Mouse (Mus musculus) adrenal gland, postnatal 14 days (tissue): ENCODE measurements at regions not wholly inside any gene's neighbourhood (a gene's known extent, or its start where the extent isn't known, plus 50 kb on each side); places are given as distances from the start of the nearest gene placed in this dataset.

Source experiments
- DNase-seq: peaks from one replicate; pipeline ENCODE4 v3.0.0; 2021; ENCODE audit warnings: mixed read lengths

- no peak for DNase-seq
Observed at GRCm38 (mm10) chr5:26206766-26207122, 50.7 kb upstream of the Gm7361 start.

DNA sequence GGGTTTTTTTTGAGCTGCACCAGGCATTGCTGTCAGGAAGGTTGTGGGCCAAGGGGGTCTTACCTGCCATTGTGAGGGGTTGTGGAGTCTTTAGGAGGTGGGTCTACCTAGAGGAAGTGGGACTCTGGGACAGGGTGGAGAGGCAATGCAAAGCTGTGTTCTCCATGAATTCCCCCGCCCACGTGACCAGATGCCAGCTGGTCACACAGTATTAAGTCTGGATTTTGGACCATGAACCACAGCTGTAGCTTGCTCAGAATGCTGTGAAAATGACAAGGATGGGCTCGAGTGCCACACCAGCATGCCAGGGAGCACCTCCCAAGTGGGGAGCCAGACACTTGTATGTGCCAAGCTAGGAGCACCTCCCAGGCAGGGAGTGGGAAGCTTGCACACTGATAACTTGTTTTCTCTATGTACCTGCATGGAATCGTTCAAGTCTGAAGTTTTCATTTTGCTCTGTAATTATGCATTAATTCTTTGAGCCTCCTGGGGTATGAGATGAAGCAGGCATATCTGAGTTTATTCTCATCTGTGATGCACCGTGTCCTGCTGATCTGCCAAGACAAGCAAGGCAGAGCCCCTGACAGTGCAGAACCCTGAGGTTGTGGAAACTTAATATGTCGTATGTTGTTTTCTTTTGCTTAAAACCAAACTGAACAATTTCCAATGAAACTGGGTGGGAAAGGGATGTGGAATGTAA is 51.3 kb upstream of the Gm7361 start:
- DNase-seq: no peak

DNA sequence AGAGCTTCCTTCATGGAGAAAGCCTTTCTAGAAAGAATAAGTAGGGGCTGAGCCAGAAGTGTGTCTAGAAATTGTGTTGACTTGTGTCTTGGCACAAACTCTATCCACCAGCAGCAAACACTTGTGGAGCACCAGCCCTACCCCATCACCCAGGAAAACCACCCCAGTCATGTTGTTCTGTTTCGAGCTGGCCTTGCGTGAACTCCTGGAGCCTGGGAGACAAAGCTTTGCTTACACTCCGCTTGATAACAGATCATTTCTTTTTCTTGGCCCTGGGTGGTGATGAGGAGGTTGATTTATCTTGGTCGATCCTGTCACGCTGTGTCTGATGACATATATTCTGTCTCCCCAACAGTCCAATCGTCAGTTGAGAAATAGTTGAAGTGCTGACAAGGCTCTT is 55.0 kb upstream of the Gm7361 start:
- DNase-seq: peak; percentile 43

- DNase-seq: peak; percentile 52
Observed at GRCm38 (mm10) chr5:26189377-26189776, 68.1 kb upstream of the Gm7361 start.

DNA sequence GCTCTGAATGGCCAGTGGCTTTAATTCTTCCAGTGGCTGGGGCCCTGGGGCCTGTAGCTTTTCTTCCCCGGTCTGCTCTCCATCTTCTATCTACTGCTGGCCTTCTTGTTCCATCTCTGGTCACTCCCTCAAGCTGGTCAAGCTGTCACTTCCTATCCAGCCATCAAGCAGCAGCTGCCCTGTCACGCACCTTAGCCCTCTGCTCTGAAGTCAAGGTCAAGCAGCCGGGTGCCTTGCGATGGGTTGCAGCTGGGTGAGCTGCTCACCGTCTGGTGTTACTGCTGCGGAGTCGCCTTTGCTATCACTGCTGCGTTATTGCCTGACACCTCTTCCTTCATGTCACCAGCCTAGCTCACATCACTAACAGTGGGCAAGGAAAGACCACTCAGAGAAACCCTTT is 66.0 kb upstream of the Gm10220 start:
- DNase-seq: no peak

- DNase-seq: no peak
Observed at GRCm38 (mm10) chr5:26185417-26185816, 64.2 kb upstream of the Gm10220 start.

- DNase-seq: no peak
Observed at GRCm38 (mm10) chr5:26176064-26176463, 54.8 kb upstream of the Gm10220 start.

DNA sequence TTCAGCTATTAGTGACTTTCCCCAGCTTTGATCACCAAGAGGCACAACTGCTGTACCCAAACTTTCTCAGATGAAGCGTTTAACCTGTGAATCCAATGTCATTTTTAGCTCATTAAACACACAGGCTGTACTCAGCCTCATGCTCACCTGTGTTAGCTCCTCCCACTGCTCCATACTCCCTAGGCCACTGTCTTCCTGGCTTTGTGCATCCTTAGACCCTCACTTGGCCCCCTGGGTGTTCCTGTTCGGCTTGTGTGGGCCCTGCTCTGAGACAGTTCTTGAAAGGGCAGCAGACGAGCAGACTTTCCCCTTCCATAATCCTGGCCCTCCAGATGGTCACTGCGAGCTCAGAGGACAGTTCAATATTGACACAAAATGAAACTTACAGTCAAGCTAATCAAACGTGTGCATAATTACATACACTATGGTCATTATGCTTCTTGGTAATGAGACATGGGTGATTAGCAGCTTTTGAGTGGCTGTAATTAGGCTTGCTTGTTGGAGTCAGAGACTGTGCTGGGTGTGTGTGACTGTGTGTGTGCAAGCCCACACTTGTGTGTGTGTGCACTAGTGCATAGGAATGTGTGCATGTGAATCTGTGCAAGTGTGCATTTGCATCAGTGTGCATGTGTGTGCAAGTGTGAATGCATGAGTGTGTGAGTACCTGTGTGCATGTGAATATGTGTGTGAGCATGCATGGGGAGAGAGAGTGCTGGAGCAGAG is 50.6 kb upstream of the Gm10220 start:
- no peak for DNase-seq

GRCm38 (mm10) chr5:26170717-26171500 is 49.7 kb upstream of the Gm10220 start:
- DNase-seq: no peak
